Mouse (Mus musculus) heart, postnatal 0 days (tissue): ENCODE measurements around the gene Gm49405. TPM values are rescaled to one million over a fixed set of nuclear protein-coding genes. Genes with fewer than 3 reads are reported as not detected.

Source experiments
- ATAC-seq: fragments of 200-750 bp; cut with Nextera tagmentation; 2 replicates; pipeline ENCODE4 v1.8.0; 2017; ENCODE audit warnings: low read depth, moderate number of reproducible peaks, moderate library complexity; ENCODE audit not compliant: insufficient read depth
- DNase-seq: peaks from one replicate; pipeline ENCODE4 v3.0.0-alpha.2; 2016; ENCODE audit warnings: low spot score
- H3K27ac ChIP-seq: fragments of 300-500 bp; sonication (generic); 2 replicates; pipeline ENCODE4 v1.5.1; 2014; ENCODE audit warnings: low read depth, mild to moderate bottlenecking
- H3K27me3 ChIP-seq: fragments of 300-500 bp; sonication (generic); 2 replicates; pipeline ENCODE4 v1.6.1; 2014; ENCODE audit warnings: low read length, mixed read lengths; ENCODE audit not compliant: control insufficient read depth, insufficient read depth
- H3K36me3 ChIP-seq: fragments of 300-500 bp; sonication (generic); replicated peaks from 2 replicates; pipeline ENCODE4 v1.6.1; 2014; ENCODE audit warnings: low read length, mixed read lengths; ENCODE audit not compliant: control insufficient read depth, insufficient read depth
- H3K4me1 ChIP-seq: fragments of 300-500 bp; sonication (generic); 2 replicates; pipeline ENCODE4 v1.6.1; 2014; ENCODE audit warnings: antibody characterized with exemption; ENCODE audit not compliant: control insufficient read depth, insufficient read depth
- H3K4me2 ChIP-seq: fragments of 300-500 bp; sonication (generic); 2 replicates; pipeline ENCODE4 v1.6.1; 2014; ENCODE audit warnings: low read depth, mild to moderate bottlenecking, low read length, moderate library complexity
- H3K4me3 ChIP-seq: fragments of 300-500 bp; sonication (generic); 2 replicates; pipeline ENCODE4 v1.5.1; 2014; ENCODE audit warnings: low read depth, low read length
- H3K9ac ChIP-seq: fragments of 300-500 bp; sonication (generic); replicated peaks from 2 replicates; pipeline ENCODE4 v1.6.1; 2014; ENCODE audit warnings: low read depth, low read length, mixed read lengths
- H3K9me3 ChIP-seq: fragments of 300-500 bp; sonication (generic); replicated peaks from 2 replicates; pipeline ENCODE4 v1.6.1; 2016; ENCODE audit warnings: low read length; ENCODE audit not compliant: control insufficient read depth
- CTCF ChIP-seq: IDR thresholded peaks from 2 replicates; pipeline ENCODE4 v1.5.1; 2016; ENCODE audit warnings: antibody characterized with exemption, control low read depth, low read depth
- EP300 ChIP-seq: IDR thresholded peaks from 2 replicates; pipeline ENCODE4 v1.6.1; 2016; ENCODE audit warnings: antibody characterized with exemption, low read depth
- WGBS: fragments of 180-500 bp; shearing (Covaris S2); extraction: QIAGEN DNeasy Blood & Tissue Kit; methylation state at CpG from one replicate; pipeline ENCODE4 v1.1.7; 2014; 5-methylcytosine and 5-hydroxymethylcytosine counted together
- polyA plus RNA-seq: library from polyadenylated mRNA; unstranded; fragments of >200 nt; fragmentation: Nextera tagmentation; extraction: Ambion mirVana; gene quantifications from 2 replicates; pipeline ENCODE4 v1.2.1, GENCODE M21; 2015
- total RNA-seq: library from RNA; depleted of rRNA; stranded (reverse); fragments of >200 nt; gene quantifications from 2 replicates; pipeline ENCODE4 v1.2.3, GENCODE M21; 2014; ENCODE audit warnings: low replicate concordance

The Gm49405 gene
- total and polyA plus RNA-seq, 2 experiments from 2014 or later = 3.6 to 7.0 TPM

- Histone ChIP-seq H3K27me3 (no peaks in the 10 kb centered on the region), H3K4me2 (no peak overlapping the region), H3K9me3 (no peaks in the 10 kb centered on the region), H3K4me3 (no peak overlapping the region), H3K27ac (no peak overlapping the region), H3K4me1 (peaks cover 24% of the 10 kb centered on the region), H3K9ac (no peak overlapping the region), H3K36me3 (no peaks in the 10 kb centered on the region)
- DNase-seq (no peak), ATAC-seq (no peak)
- TF ChIP-seq CTCF = no peak; the same call in 1 of the 2 replicates
- TF ChIP-seq EP300 = no peak
- WGBS = 89% methylated on average over 4 of the region's 4 CpGs
Observed at GRCm38 (mm10) chr19:3988750-3989149, 11.7 kb upstream of the Gm49405 start.

GRCm38 (mm10) chr19:3990804-3991203 is 9.6 kb upstream of the Gm49405 start:
- H3K27ac ChIP-seq = no peak overlapping the region
- 59% methylated on average over 6 of the region's 6 CpGs for WGBS

GRCm38 (mm10) chr19:3991562-3991961 is 8.9 kb upstream of the Gm49405 start:
- no peaks in the 10 kb centered on the region for H3K27me3 ChIP-seq
- no peak overlapping the region for H3K4me2 ChIP-seq
- no peak for ATAC-seq
- WGBS = 93% methylated on average over 3 of the region's 3 CpGs
- H3K4me1 ChIP-seq = peaks cover 7% of the 10 kb centered on the region
- TF ChIP-seq CTCF (no peak), EP300 (no peak)
- H3K36me3 ChIP-seq = no peaks in the 10 kb centered on the region
- no peak overlapping the region for H3K27ac ChIP-seq
- no peaks in the 10 kb centered on the region for H3K9me3 ChIP-seq
- H3K9ac ChIP-seq = no peak overlapping the region
- no peak for DNase-seq
- H3K4me3 ChIP-seq = no peak overlapping the region

More at GRCm38 (mm10) chr19:3990804-3991203, 9.6 kb upstream of the Gm49405 start:
- Histone ChIP-seq H3K27me3 (no peaks in the 10 kb centered on the region), H3K9me3 (no peaks in the 10 kb centered on the region), H3K4me2 (no peak overlapping the region), H3K9ac (no peak overlapping the region; the same call in 1 of the 2 replicates), H3K4me3 (no peak overlapping the region), H3K36me3 (no peaks in the 10 kb centered on the region), H3K4me1 (peaks cover 14% of the 10 kb centered on the region)
- no peak for TF ChIP-seq EP300
- TF ChIP-seq CTCF = no peak
- DNase-seq (no peak), ATAC-seq (no peak)

- H3K4me1 ChIP-seq = peaks cover 3% of the 10 kb centered on the region; the same call in 1 of the 2 replicates
- no peak overlapping the region for H3K27ac ChIP-seq
- no peaks in the 10 kb centered on the region for H3K27me3 ChIP-seq
- H3K9ac ChIP-seq = no peak overlapping the region
- no peak overlapping the region for H3K4me3 ChIP-seq
- DNase-seq = no peak
- WGBS = 80% methylated on average over 3 of the region's 3 CpGs
- no peak overlapping the region for H3K4me2 ChIP-seq
- no peaks in the 10 kb centered on the region for H3K9me3 ChIP-seq
- no peak for ATAC-seq
- TF ChIP-seq CTCF = no peak
- TF ChIP-seq EP300 = no peak
- H3K36me3 ChIP-seq = no peaks in the 10 kb centered on the region
Observed at GRCm38 (mm10) chr19:3991966-3992365, 8.5 kb upstream of the Gm49405 start.

- TF ChIP-seq EP300 = no peak
- TF ChIP-seq CTCF = no peak
- no peaks in the 10 kb centered on the region for H3K36me3 ChIP-seq
- no peak within 1 kb of the TSS for H3K27ac ChIP-seq
- ATAC-seq (no peak), DNase-seq (no peak)
- no peaks in the 10 kb centered on the region for H3K4me1 ChIP-seq
- no peak within 1 kb of the TSS for H3K9ac ChIP-seq
- H3K4me3 ChIP-seq = no peak within 1 kb of the TSS
- 48% methylated on average over 5 of the region's 5 CpGs for WGBS
- no peaks in the 10 kb centered on the region for H3K9me3 ChIP-seq
- no peak within 1 kb of the TSS for H3K4me2 ChIP-seq
- no peaks in the 10 kb centered on the region for H3K27me3 ChIP-seq
Observed at GRCm38 (mm10) chr19:3992416-3992815, 8.0 kb upstream of the Gm49405 start, which contains the start of gene Tbx10. Gene Tbx10 (plus strand): TSS chr19:3992752.

- DNase-seq = no peak
- no peaks in the 10 kb centered on the region for H3K9me3 ChIP-seq
- no peak for ATAC-seq
- H3K36me3 ChIP-seq = no peaks in the 10 kb centered on the region
- WGBS = 73% methylated on average over 6 of the region's 6 CpGs
- H3K4me1 ChIP-seq = 0 out of 2 replicates have a peak, but pooled peaks cover 4% of the 10 kb centered on the region
- no peak overlapping the region for H3K4me2 ChIP-seq
- H3K27me3 ChIP-seq = no peaks in the 10 kb centered on the region
- H3K9ac ChIP-seq = no peak overlapping the region
- no peak for TF ChIP-seq CTCF
- no peak for TF ChIP-seq EP300
- no peak overlapping the region for H3K27ac ChIP-seq
- no peak overlapping the region for H3K4me3 ChIP-seq
Observed at GRCm38 (mm10) chr19:3994932-3995331, 5.5 kb upstream of the Gm49405 start.
